Mouse (Mus musculus) ZHBTc4 (cell line): ENCODE results near the gene Aph1b.

Experiments
- DNase-seq: peaks from one replicate; pipeline ENCODE4 v3.0.0-alpha.2; 2011; ENCODE audit warnings: low read depth, low spot score

Aph1b gene

GRCm38 (mm10) chr9:66744531-66744930, 50.8 kb downstream of the Aph1b start:
- no peak for DNase-seq

DNA sequence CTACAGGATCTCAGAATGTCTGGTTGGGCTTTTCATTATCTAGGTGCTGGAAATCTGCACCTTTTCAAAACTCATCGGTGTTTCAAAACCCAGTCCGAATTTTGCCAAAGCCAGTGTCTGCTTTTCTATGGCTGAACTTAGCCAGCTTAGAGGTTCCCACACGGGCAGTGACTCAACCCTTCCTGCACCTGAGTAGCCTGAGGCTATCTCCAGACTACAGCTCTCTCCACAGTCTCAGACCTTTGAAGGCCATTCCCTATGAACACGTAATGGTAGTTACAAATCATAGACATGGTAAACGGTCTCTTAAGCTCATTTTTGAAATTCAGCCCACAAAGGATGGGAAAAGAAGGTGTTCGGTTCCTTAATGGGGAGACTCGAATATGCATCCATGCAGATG, 55.8 kb downstream of the Aph1b start:
- peak; percentile 24 for DNase-seq

- no peak for DNase-seq
These were observed 58.7 kb downstream of the Aph1b start for GRCm38 (mm10) chr9:66736551-66736950.

DNA sequence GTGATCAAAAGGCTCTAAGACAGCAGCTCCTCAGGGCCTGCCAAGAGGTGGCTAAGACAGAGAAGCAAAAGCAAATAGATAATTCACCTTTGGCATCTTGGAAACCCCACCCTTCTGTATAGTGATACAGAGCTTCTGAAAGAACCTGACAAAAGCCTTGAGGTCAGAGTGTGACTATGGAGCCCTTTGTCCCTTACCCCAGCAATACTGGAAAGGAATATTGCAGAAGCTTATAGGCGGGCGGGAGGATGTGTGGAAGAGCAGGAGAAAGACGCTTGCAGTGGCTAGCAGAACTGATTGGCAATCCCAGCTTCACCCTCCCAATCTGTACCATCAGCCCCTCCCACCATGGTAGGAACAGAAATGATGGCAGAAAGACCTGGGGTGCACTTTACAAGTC, 59.3 kb downstream of the Aph1b start:
- DNase-seq = no peak

DNA sequence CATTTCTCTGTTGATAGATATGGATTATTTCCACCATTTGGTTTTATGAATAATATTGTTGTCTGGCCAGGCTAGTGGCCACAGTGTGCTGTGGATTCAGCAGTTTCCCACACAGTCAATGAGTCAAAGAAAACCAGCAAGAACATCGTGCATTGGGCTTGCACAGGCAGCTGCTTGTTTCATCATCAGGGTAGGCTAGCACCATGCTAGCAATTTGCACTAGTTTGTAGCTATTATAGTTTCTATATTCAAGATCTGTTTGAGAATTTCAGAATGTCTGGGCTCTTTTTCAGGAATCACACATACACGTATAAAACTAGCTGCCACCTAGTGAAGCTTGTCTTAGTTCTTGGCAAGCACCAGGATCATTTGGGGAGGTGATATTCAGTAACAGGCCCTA, 60.2 kb downstream of the Aph1b start:
- DNase-seq = no peak

DNA sequence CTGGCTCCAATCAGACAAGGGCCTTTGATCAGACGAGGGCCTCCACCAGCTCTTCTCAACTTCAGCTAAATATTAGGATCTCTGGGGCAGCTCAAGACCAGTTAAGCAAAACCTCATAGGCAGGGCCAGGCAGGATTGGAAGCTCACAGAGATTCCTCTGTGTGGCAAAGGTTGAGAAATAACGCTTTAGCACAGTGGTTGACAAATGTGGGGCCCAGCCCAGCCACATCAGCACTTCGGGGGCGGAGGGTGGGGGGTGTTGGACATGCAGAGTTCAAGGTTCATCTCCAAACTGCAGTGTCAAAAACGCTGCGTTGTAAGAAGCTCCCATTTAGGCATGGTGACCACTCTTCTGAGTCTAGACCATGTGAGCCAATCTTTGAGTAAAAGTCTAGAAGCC, 60.7 kb downstream of the Aph1b start:
- no peak for DNase-seq

DNA sequence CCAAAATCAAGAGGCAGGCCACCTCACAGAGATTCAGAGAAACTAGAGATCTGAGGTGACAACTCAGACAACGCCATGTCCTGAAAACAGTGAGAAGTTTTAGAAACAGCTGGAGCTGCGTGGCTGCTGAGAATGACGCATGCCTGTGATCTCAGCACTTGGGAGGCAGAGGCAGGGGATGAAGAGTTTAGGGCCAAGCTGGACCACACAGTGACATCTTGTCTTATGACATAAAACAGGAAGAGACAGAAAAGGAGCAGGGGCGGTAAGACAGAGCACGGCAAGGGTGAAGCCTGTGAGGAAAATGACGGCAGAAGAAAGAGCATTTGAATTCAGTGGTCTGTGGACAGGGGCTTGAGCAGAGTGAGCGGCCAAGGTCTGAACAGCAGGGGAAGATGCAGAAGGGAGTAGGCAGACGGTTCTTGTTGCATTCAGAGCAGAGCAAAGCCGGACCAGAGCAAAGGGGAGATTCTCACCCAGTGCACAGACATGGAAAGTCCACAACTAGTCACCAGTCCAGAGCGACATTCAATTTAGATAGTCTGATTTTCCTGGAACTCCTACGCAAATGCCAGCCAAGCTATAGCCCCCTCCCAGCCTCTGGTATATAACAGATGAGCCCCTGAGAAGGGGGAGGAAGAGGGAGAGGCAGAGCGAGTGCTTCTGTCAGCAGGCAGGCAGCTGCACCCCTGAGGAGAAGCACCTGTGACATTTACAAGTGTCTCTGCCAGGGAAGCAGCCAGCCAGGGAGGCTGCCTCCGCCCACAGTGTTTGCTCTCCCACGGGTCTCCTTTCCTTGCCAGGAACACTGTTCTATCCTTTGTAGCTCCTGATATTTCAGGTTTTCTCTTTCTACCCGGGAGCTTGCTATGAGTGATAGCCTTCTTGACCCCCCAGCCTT, 62.2 kb downstream of the Aph1b start:
- DNase-seq = no peak

DNA sequence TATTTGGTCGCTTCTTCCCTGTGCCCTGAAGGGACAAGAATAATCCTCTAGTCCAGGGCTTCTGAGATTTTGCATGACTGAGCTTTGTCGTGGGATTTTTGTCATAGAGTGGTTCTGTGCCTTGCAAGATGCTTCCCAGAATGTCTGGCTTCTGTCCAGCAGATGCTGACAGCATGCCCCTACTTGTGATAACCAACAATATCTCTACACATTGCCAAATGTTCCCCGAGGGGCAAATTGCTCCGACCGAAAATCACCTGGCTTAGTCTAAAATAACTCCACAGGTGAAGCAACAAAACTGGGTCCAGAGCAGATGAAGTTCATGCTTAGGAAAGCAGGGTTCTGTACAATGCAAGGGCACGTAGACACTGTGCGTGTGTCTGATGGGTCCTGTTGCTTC, 64.0 kb downstream of the Aph1b start:
- DNase-seq = no peak

DNA sequence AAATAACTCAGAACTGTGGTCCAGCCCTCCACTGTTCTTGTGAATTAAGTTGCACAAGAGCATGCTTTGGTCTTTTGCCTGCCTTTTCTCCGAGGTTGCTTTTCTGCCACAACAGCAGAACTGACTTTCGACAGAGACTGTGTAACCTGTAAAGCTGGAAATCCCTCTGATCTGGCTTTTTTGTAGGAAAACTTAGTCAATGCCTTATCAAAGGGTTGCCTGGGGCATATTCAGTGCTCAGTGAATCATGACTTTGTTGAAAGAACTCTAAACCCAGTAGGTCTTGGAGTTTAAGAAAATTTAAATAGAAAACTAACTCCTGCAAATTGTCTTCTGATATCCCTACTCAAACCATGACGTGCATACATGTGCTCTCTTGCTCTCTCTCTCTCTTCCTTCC, 64.7 kb downstream of the Aph1b start:
- no peak for DNase-seq

- DNase-seq = no peak
These were observed 68.0 kb downstream of the Aph1b start for GRCm38 (mm10) chr9:66727333-66727732.

DNA sequence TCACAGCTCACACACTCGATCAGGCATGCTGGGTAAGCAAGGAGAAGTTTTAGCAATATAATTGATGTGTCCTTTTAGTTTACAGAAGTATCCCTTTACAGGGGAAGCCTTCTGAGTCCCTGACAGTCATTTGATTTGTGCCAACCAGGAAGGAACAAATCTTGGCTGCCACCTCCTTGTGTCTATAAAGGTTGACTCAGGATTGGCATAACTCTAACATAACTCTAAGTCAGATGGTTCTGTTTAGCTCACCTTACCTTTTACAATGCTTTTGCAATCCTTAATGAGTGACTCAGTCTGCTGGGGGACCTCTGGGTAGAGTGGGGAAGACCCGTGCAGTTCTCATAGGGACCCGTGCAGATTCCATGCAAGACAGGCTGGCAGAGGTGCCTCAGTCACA, 69.7 kb downstream of the Aph1b start:
- DNase-seq = no peak
